Mouse (Mus musculus): ENCODE results near the gene Olfr521.
"Not testable (repeated sequence)": the region's sequence is repeated elsewhere in the genome, so short reads cannot be mapped to it uniquely, and the experiment has no call there.

DNA sequence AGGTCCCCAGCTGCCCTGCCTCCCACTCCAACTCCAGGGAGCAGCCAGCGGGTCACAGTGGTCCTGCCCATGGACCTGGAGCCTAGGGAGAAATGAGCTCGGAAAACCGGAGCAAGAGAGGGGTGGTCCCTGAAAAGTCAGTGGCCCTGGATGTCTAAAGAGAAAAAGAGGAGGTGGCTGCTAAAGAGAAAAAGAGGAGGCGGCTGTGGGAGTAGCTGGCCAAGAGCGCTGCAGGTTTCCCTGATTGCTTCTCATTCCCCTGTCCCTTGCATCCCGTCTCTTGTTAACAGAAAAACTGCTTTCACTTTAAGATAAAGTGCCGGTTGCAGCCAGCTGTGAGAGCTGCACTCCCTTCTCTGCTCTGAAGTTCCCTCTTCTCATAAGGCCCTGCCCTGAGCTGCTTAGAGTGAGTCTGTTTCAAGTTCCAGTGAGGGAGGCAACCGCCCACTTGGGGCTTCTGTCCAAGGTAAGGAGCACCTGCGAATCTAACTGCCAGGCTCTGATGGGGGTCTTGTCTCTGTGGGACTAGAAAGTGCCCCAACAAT, 54.9 kb downstream of the Olfr521 start:
- TF ChIP-seq ZC3H11A (IDR thresholded peaks at IDR 0.05; ENCODE audit: low read depth, low read length); MYC (IDR thresholded peaks at IDR 0.05; ENCODE audit: low read depth, low read length); USF1 (IDR thresholded peaks at IDR 0.05; ENCODE audit: low read depth, low read length); MXI1 (IDR thresholded peaks at IDR 0.05; ENCODE audit: low read depth, low read length); CHD2 (IDR thresholded peaks at IDR 0.05; ENCODE audit: low read length); IRF4 (IDR thresholded peaks at IDR 0.05; ENCODE audit: low read depth, low read length); EP300 (IDR thresholded peaks at IDR 0.05; ENCODE audit: low read length); MAX (IDR thresholded peaks at IDR 0.05; ENCODE audit: low read length): not testable (repeated sequence)

All from CH12.LX (cell line).